Mouse (Mus musculus): Measurements from ENCODE around the gene Pnma3.
"Not testable (repeated sequence)": the region's sequence is repeated elsewhere in the genome, so short reads cannot be mapped to it uniquely, and the experiment has no call there.

The Pnma3 gene

GRCm38 (mm10) chrX:73064415-73064793, at the start of gene Pnma3:
Pnma3 (plus strand) TSS chrX:73064787.
- no peak for DNase-seq

- DNase-seq, result no peak
These were observed 27.6 kb upstream of the Pnma3 start, which contains the start of gene Pnma5 for GRCm38 (mm10) chrX:73037003-73037402. Pnma5 (minus strand) TSS chrX:73037103.

- no peak for DNase-seq
These were observed 25.8 kb upstream of the Pnma3 start for GRCm38 (mm10) chrX:73038831-73039230.

- DNase-seq, result no peak
These were observed 24.9 kb upstream of the Pnma3 start for GRCm38 (mm10) chrX:73039666-73040065.

- DNase-seq, result peak; percentile 87
These were observed 10.6 kb upstream of the Pnma3 start for GRCm38 (mm10) chrX:73053860-73054563.

GRCm38 (mm10) chrX:73061528-73061927, 3.1 kb upstream of the Pnma3 start:
- DNase-seq, result no peak

GRCm38 (mm10) chrX:73062323-73062722, 2.3 kb upstream of the Pnma3 start:
- no peak for DNase-seq

- peak; percentile 4 for DNase-seq
These were observed 824 bp upstream of the Pnma3 start for GRCm38 (mm10) chrX:73063512-73064414.

- DNase-seq, result not testable (repeated sequence)
These were observed 2.3 kb downstream of the Pnma3 start for GRCm38 (mm10) chrX:73066765-73067312.

- not testable (repeated sequence) for DNase-seq
These were observed 17.9 kb downstream of the Pnma3 start, which contains the start of gene Xlr4a for GRCm38 (mm10) chrX:73082267-73083055. Xlr4a (minus strand) TSS chrX:73082478.

- peak; percentile 3 for DNase-seq
These were observed 32.4 kb downstream of the Pnma3 start, which contains the start of gene Xlr3a for GRCm38 (mm10) chrX:73096941-73097508. Xlr3a (minus strand) TSS chrX:73097095.

- not testable (repeated sequence) for DNase-seq
These were observed 52.2 kb downstream of the Pnma3 start, which contains the start of gene Gm14685 for GRCm38 (mm10) chrX:73116747-73117146. Gm14685 (plus strand) TSS chrX:73117047.

All from liver (tissue).